Mouse (Mus musculus) heart, embryonic 16.5 days (tissue): Measurements from ENCODE around the gene Snrpe. TPM values are rescaled to one million over a fixed set of nuclear protein-coding genes. Genes with fewer than 3 reads are reported as not detected.

Experiments
- ATAC-seq: fragments of 200-750 bp; cut with Nextera tagmentation; replicated peaks from 2 replicates; pipeline ENCODE4 v1.8.0; 2017; ENCODE audit warnings: moderate number of reproducible peaks; ENCODE audit not compliant: insufficient read depth, low FRiP score; ENCODE audit errors: extremely low read depth
- H3K27ac ChIP-seq: fragments of 300-500 bp; sonication (generic); 2 replicates; pipeline ENCODE4 v1.5.1; 2014; ENCODE audit warnings: mild to moderate bottlenecking, low read length, control low read depth, moderate library complexity
- H3K27me3 ChIP-seq: fragments of 300-500 bp; sonication (generic); 2 replicates; pipeline ENCODE4 v1.6.1; 2014; ENCODE audit warnings: low read length, mixed read lengths; ENCODE audit not compliant: control insufficient read depth, insufficient read depth
- H3K36me3 ChIP-seq: fragments of 300-500 bp; sonication (generic); 2 replicates; pipeline ENCODE4 v1.6.1; 2014; ENCODE audit not compliant: control insufficient read depth, insufficient read depth
- H3K4me1 ChIP-seq: fragments of 300-500 bp; sonication (generic); 2 replicates; pipeline ENCODE4 v1.6.1; 2014; ENCODE audit warnings: low read length, mixed read lengths; ENCODE audit not compliant: control insufficient read depth, insufficient read depth
- H3K4me2 ChIP-seq: fragments of 300-500 bp; sonication (generic); 2 replicates; pipeline ENCODE4 v1.6.1; 2014; ENCODE audit warnings: low read depth, mild to moderate bottlenecking, control low read depth, low read length
- H3K4me3 ChIP-seq: fragments of 300-500 bp; sonication (generic); 2 replicates; pipeline ENCODE4 v1.5.1; 2014; ENCODE audit warnings: mild to moderate bottlenecking, control low read depth, low read length
- H3K9ac ChIP-seq: fragments of 300-500 bp; sonication (generic); 2 replicates; pipeline ENCODE4 v1.6.1; 2014; ENCODE audit warnings: low read length, control low read depth
- H3K9me3 ChIP-seq: fragments of 300-500 bp; sonication (generic); replicated peaks from 2 replicates; pipeline ENCODE4 v1.6.1; 2016; ENCODE audit warnings: low read length; ENCODE audit not compliant: control insufficient read depth
- WGBS: fragments of 180-500 bp; shearing (Covaris S2); extraction: QIAGEN DNeasy Blood & Tissue Kit; methylation state at CpG from one replicate; pipeline ENCODE4 v1.1.7; 2014; 5-methylcytosine and 5-hydroxymethylcytosine counted together
- polyA plus RNA-seq: library from polyadenylated mRNA; unstranded; fragments of >200 nt; fragmentation: Nextera tagmentation; extraction: Ambion mirVana; gene quantifications from 2 replicates; pipeline ENCODE4 v1.2.1, GENCODE M21; 2015

The Snrpe gene
- polyA plus RNA-seq, 1 experiment from 2014 or later = 356 TPM

DNA sequence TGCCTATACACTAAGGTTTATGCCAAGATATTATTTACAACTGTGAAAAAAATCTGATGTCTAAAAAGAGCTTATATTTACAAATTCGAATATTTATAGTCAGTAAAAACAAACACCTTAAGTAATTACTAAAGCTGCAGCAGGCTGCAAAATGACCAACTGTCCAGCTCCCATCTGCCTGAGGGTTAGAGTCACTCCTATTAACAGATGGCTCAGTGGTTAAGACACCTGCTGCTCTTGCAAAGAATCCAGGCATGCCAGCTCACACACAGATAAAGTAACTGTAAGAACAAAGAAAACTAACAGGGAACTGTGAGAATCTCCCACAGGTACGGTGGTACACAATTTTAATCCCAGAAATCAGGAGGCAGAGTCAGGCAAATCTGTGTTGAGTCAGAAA lies 15.0 kb upstream of the Snrpe start:
- H3K4me3 ChIP-seq = no peak overlapping the region
- H3K27me3 ChIP-seq = no peaks in the 10 kb centered on the region
- no peaks in the 10 kb centered on the region for H3K4me1 ChIP-seq
- 67% methylated on average over 2 of the region's 2 CpGs for WGBS
- H3K4me2 ChIP-seq = no peak overlapping the region
- ATAC-seq = no peak
- no peak overlapping the region for H3K9ac ChIP-seq
- H3K27ac ChIP-seq = no peak overlapping the region
- H3K36me3 ChIP-seq = peaks cover 58% of the 10 kb centered on the region
- H3K9me3 ChIP-seq = no peaks in the 10 kb centered on the region

DNA sequence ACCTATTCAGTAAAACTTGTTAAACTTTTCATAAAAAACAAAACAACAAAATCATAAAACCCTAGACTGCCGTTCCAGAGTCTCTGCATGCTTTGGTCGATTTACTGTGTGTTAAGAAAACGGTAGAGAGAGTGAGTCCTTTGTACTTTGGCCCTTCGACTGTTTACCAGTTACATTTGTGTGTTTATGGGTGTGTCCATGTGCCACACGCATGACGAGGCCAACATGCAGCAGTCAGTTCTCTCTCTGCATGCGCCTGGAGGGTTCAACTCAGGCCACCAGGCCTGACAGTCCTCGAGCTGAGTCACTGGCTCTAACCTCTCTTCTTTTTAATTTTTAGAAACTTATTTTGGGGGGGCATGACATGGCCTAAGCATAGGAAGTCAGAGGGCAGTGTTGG lies 8.2 kb upstream of the Snrpe start:
- H3K27me3 ChIP-seq = no peaks in the 10 kb centered on the region
- no peak overlapping the region for H3K9ac ChIP-seq
- H3K4me2 ChIP-seq = no peak overlapping the region
- H3K36me3 ChIP-seq = peaks cover 41% of the 10 kb centered on the region
- WGBS = 80% methylated on average over 8 of the region's 8 CpGs
- no peak for ATAC-seq
- H3K9me3 ChIP-seq = no peaks in the 10 kb centered on the region
- H3K4me1 ChIP-seq = no peaks in the 10 kb centered on the region
- H3K4me3 ChIP-seq = no peak overlapping the region
- no peak overlapping the region for H3K27ac ChIP-seq

DNA sequence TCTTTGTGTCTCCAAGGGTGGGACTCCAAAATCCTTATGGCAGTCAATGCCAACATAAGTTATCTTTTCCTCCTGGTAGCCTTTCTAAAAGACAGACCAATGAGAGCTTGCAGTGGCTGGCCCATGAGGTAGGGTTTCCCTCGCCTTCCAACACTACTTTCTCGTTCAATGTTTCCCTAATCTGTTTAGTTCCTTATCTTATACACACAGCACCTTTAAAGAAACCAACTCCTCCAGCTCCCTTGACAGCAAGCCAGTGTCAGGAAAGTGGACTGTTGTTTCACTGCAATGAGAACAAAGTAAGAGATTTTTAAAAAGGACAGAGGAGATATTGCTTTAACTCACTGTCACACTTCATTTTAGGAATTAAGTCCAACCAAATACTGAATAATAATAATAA lies 7.8 kb upstream of the Snrpe start:
- Histone ChIP-seq H3K27ac (no peak overlapping the region), H3K27me3 (no peaks in the 10 kb centered on the region), H3K36me3 (peaks cover 42% of the 10 kb centered on the region), H3K4me3 (no peak overlapping the region), H3K4me1 (no peaks in the 10 kb centered on the region), H3K9ac (no peak overlapping the region), H3K4me2 (no peak overlapping the region), H3K9me3 (no peaks in the 10 kb centered on the region)
- no peak for ATAC-seq
- 27% methylated on average over 2 of the region's 2 CpGs for WGBS

DNA sequence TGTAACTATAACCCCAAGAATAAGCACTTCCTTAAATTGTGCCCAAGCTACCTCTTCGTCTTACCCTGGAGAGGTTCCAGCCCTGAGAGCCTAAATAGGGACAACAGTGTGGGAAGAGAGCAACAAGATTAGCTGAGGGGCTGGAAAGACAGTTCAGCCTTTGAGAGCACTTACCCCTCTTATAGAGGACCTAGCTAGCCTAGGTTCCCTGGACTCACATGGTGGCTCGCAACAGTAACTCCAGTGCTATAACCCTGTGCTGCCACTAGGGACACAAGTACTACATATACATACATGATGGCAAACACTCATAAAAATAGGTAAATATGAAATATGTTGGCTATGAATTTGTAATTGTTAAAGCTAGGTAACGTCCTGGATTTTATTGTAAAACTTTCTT lies 3.7 kb upstream of the Snrpe start:
- H3K27me3 ChIP-seq = no peaks in the 10 kb centered on the region
- no peaks in the 10 kb centered on the region for H3K9me3 ChIP-seq
- no peak for ATAC-seq
- WGBS = 79% methylated on average over 3 of the region's 3 CpGs
- peaks cover 8% of the 10 kb centered on the region for H3K4me1 ChIP-seq
- no peak overlapping the region for H3K27ac ChIP-seq
- H3K4me2 ChIP-seq = no peak overlapping the region
- H3K9ac ChIP-seq = no peak overlapping the region
- H3K36me3 ChIP-seq = peaks cover 18% of the 10 kb centered on the region
- no peak overlapping the region for H3K4me3 ChIP-seq

DNA sequence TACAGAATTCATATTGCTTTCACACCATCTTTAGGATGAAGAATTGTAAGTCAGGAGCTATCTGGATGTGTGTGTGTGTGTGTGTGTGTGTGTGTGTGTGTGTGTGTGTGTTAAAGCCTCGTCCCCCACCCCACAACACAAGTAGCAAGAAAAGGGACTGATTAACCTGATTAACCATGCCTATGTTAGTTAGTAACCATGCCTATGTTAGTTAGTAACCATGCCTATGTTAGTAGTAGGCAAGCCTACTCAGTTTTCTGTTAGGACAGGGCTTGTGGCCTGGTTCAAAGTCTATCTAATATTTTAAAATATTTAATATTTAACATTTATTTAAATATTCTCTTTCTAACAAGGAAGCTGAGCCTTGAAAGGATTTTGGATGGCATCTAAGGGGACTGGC lies 1.3 kb upstream of the Snrpe start:
- peaks cover 35% of the 10 kb centered on the region for H3K36me3 ChIP-seq
- WGBS = 82% methylated on average over 1 of the region's 1 CpGs

DNA sequence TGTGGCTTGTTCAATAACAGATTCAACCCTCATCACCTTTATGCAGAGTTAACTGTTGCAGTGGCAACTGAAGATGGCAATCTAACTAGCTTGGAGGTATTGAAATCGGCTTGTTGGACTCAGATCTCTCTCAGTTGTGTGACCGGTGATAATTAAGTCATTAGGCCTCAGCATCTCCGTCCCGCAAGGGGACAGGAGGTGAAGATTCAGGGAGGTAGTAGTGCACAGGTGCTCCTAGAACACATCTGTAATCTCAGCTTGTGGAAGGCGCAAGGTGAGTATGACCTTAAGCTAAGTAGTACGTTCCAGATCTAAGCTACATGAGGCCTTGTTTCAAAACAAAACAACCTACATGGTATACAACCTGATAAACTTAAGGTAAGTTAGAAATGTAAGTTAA lies 510 bp upstream of the Snrpe start:
- H3K27ac ChIP-seq = no peak overlapping the region
- H3K36me3 ChIP-seq = peaks cover 41% of the 10 kb centered on the region
- no peak for ATAC-seq
- H3K4me3 ChIP-seq = peak overlapping the region; percentile 96; the same call in 1 of the 2 replicates
- H3K9me3 ChIP-seq = no peaks in the 10 kb centered on the region
- H3K4me2 ChIP-seq = peak overlapping the region; percentile 46; the same call in 1 of the 2 replicates
- H3K9ac ChIP-seq = 0 out of 2 replicates have a peak overlapping the region, but pooled peaks have one; percentile 42
- WGBS = 49% methylated on average over 6 of the region's 6 CpGs
- peaks cover 10% of the 10 kb centered on the region for H3K4me1 ChIP-seq
- no peaks in the 10 kb centered on the region for H3K27me3 ChIP-seq

More for the DNA sequence above, 1.3 kb upstream of the Snrpe start:
- Histone ChIP-seq H3K27ac (no peak overlapping the region), H3K9me3 (no peaks in the 10 kb centered on the region), H3K9ac (no peak overlapping the region), H3K4me1 (peaks cover 10% of the 10 kb centered on the region), H3K4me2 (no peak overlapping the region), H3K4me3 (no peak overlapping the region), H3K27me3 (no peaks in the 10 kb centered on the region)
- ATAC-seq = no peak

DNA sequence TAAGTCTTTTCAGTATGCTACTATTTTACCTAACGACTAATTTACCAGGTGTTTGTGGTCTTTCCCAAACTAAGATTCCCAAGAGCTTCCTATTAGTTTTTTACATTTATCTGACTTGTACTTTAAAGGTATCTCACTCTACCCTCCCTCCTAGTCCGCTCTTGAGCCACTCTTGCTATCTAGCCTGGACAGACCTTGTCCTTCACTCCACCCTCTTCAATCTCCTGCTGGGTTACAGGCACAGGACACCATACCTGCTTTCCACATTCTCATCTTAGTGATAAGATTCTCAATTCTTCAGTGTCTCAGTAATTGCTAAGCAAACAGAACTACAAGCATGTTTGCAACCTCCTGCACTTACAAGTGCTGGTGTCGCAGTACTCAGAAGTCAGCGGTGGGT lies 6.9 kb downstream of the Snrpe start:
- no peaks in the 10 kb centered on the region for H3K27me3 ChIP-seq
- no peak overlapping the region for H3K9ac ChIP-seq
- no peaks in the 10 kb centered on the region for H3K9me3 ChIP-seq
- H3K36me3 ChIP-seq = peaks cover 62% of the 10 kb centered on the region
- H3K4me3 ChIP-seq = no peak overlapping the region
- no peaks in the 10 kb centered on the region; the same call in 1 of the 2 replicates for H3K4me1 ChIP-seq
- H3K4me2 ChIP-seq = no peak overlapping the region
- no peak overlapping the region for H3K27ac ChIP-seq
- ATAC-seq = no peak
- 86% methylated on average over 4 of the region's 4 CpGs for WGBS

DNA sequence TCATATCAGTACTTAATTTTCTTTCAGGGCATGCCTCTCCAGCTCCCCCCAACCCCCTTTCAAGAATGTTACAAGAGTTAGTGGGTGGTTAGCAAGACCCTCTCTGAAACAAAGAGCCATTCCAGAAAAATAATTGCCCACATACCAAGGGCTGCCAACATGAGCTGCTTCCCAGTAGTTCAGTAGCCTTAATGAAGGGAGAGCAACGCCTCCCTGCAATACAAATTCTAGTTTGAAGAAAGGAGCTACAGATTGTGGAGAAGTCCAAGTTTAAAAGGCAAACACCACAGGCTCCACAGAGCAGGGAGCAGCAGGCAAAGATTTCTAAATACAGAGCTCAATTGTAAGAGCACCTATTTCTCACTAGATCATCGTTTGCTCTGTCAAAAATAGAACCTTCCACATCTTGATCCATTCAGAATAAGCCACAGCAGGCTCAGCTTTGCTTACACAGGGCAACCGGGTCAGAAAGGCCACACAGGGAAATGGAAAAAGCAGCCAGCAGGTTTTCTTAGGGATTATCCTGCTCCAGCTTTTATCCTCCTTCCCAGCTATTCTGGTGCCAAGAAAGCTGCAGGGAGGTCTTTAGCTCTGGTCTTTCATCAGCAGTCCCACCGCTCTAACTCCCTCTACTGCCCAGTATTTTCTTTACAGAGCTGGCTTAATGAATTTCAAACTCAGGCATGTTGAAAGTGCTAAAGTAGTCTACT lies 13.6 kb downstream of the Snrpe start:
- WGBS = 18% methylated on average over 4 of the region's 4 CpGs
- Histone ChIP-seq H3K4me2 (no peak overlapping the region), H3K27me3 (no peaks in the 10 kb centered on the region), H3K9ac (no peak overlapping the region), H3K4me1 (0 out of 2 replicates have a peak, but pooled peaks cover 4% of the 10 kb centered on the region), H3K36me3 (no peaks in the 10 kb centered on the region), H3K27ac (no peak overlapping the region), H3K4me3 (no peak overlapping the region), H3K9me3 (no peaks in the 10 kb centered on the region)
- ATAC-seq = no peak

DNA sequence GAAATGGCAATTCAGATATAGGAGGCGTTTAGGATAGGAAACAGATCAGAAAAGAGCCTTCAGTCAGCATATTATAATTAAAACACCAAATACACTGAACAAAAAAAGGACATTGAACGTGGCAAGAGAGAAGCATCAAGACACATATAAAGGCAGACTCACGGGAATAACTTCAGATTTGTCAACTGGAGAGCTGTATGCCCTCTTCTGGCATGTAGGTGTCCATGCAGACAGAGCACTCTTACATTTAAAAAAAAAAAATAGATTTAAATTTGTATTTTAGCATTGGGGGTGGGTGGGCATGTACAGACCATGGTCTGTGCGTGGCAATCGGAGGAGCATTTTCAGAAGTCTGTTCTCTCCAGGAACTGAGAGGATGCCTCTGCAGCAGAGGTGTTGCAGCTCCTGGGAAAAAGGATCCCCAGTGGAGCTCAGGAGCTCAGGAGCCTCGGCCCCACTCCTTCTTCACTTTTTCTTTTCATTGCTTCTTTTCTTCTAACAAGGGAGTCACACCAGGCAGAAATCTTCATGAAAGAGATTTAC lies 24.0 kb downstream of the Snrpe start:
- Histone ChIP-seq H3K27ac (no peak overlapping the region), H3K4me3 (no peak overlapping the region), H3K27me3 (no peaks in the 10 kb centered on the region), H3K36me3 (no peaks in the 10 kb centered on the region), H3K9me3 (no peaks in the 10 kb centered on the region), H3K4me1 (no peaks in the 10 kb centered on the region), H3K9ac (no peak overlapping the region), H3K4me2 (no peak overlapping the region)
- 65% methylated on average over 6 of the region's 6 CpGs for WGBS
- no peak for ATAC-seq
